Mouse (Mus musculus) heart, adult 8-10 months (tissue): Measurements from ENCODE around the gene Gbp7. TPM values are rescaled to one million over a fixed set of nuclear protein-coding genes. Genes with fewer than 3 reads are reported as not detected.
A peak's percentile ranks its signal among the peaks of the same experiment; 100 is the strongest.
"Not testable (repeated sequence)": the region's sequence is repeated elsewhere in the genome, so short reads cannot be mapped to it uniquely, and the experiment has no call there.

Source experiments
- DNase-seq: peaks from one replicate; pipeline ENCODE4 v3.0.0; 2022; ENCODE audit warnings: low spot score
- total RNA-seq, 4 experiments: library from RNA; stranded (reverse); gene quantifications; 2 replicates each; pipeline ENCODE4 v1.2.4; 2022

Gbp7 gene
- total RNA-seq, 4 experiments from 2014 or later: 6.2 to 8.1 (median 7.3) TPM

- peak; percentile 84 for DNase-seq
Measured at GRCm38 (mm10) chr3:142560296-142560948, 30.3 kb downstream of the Gbp7 start.

DNA sequence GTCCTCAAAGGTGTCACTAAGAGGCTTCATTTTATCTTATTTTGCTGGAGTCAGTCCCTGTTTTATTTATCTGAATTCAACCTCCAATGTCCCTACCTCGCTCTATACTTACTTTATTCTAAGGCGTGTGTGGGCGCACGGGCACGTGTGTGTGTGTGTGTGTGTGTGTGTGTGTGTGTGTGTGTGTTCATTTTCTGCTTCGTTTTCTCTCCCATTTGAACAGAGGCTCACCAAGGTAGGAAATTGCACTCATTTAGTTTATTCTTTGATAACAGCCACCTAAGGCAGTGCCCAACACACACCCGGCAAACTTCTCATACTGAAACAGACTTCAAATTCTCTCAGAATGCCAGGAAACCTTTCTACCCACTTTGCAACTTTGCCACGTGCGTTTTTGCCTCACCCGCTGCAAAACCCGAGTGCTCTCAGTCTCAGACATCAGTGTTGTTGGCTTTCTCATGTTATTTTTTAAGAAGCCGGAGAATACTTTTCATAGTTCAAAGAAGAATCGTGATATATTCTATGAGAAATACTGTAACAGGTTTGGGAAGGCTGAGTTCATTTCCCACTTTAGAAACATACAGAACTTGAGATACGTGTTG lies 31.0 kb downstream of the Gbp7 start:
- DNase-seq: no peak

DNA sequence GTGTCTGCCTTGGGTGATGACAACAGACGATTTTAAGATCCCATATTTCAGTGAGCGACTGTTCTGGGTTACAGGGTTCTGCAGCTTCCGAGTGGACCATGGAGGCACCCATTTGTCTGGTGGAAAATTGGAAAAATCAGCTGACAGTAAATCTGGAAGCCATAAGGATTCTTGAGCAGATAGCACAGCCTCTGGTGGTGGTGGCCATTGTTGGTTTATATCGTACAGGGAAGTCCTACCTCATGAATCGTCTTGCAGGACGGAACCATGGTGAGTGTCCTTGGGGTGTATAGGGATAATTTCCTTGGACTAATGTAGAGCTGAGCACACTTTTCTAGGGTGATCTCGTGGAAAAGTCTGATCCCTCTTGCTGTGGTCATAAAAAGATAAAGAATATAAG lies 31.5 kb downstream of the Gbp7 start:
- DNase-seq: no peak

- not testable (repeated sequence) for DNase-seq
Measured at GRCm38 (mm10) chr3:142567490-142567889, 37.3 kb downstream of the Gbp7 start.

- no peak for DNase-seq
Measured at GRCm38 (mm10) chr3:142570738-142571137, 40.6 kb downstream of the Gbp7 start.

GRCm38 (mm10) chr3:142577108-142577507 lies 47.0 kb downstream of the Gbp7 start:
- no peak for DNase-seq

GRCm38 (mm10) chr3:142578342-142578741 lies 48.2 kb downstream of the Gbp7 start:
- DNase-seq: no peak

DNA sequence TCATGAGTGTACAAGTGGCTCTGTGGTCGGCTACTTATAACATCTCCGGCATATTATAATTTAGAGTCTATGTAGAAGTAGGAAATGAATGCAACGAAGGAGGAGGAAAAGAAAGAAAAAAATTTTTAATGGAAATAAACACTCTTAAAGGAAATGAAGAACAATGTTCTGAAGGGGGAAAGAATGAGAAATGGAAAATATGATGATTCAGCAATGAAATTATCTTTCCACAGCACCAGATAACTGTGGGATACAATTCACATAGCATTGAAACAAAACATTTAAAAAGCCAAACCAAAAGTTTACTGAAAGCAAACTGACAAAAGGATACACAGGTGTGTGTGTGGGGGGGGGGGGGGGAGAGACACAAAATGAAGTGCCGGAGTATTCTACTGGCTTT lies 52.9 kb downstream of the Gbp7 start:
- DNase-seq: no peak

GRCm38 (mm10) chr3:142587386-142587785 lies 57.2 kb downstream of the Gbp7 start:
- peak; percentile 22 for DNase-seq

DNA sequence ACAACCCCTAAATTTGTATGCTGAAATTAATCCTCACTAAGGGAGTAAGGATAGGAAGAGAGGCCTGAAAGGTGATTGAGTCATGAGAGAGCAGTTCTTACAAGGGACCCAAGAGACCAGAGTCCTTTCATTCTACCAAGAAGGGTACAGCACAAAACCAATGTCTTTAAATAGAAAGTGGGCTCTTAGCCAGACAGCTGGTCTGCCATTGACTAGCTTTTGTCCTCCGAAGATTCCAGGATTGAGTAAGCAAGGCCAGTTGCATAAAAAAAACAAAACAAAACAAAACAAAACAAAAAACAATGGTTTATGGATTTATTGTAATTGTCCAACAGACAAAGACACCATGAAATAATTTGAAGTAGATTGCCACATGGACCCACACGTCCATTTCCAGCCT lies 58.7 kb downstream of the Gbp7 start:
- peak; percentile 27 for DNase-seq

DNA sequence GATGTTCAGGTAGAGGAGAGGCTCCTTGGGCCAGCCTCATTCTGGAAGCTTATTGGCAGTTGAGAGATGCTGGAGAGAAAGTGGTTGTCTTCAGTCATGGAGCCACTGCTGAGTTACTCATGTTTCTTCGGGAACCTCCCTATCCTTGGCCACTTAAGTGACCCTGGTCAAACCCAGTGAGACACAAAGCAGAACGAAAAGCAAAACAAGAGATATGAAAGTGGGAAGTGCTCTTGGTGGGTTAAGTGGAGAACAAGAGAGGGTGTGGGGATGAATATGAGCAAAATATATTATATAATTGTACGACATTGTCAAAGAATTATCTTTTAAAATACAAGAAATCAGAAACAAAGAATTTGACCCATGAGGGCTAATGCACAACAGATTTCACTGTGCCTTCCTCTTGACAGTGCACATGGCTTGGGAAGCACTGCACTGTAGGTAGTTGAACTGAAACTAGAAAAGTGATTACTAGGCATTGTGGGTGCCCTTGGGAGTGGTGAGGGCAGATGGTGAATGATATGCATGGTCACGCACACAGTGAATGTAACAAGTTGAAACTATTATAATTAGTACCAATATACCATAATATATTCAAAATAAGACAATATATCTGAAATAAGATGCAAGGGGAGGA lies 60.4 kb downstream of the Gbp7 start:
- DNase-seq: no peak

- DNase-seq: no peak
Measured at GRCm38 (mm10) chr3:142594547-142594946, 64.4 kb downstream of the Gbp7 start, which contains the start of gene Gbp2b. Gene Gbp2b (plus strand): TSS chr3:142594847.

DNA sequence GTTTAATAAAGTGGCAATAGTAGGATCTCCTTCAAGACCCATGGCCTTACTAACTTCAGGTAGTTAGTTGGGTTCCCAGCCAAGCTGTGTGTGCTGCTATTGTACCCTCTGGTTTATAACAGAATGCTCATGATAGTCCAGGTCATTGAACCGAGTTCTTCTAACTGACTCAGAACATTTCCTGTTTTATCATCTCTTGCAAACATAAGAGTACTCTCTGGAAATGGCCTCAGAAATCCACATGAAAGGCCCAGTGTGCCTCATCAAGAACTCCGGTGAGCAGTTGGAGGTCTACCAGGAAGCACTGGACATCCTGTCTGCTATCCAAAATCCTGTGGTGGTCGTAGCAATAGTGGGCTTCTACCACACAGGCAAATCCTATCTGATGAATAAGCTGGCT lies 67.8 kb downstream of the Gbp7 start:
- DNase-seq: no peak

Other genes starting within 250 kb of the Gbp7 start
- 100 to 1,000 TPM; 698 to 745 (median 734) TPM for gene Pdlim5, start 134.6 kb upstream of the Gbp7 start, total RNA-seq
- 1 to 10 TPM; 6.6 to 8.4 (median 7.6) TPM for gene Gbp5, start 36.4 kb upstream of the Gbp7 start, total RNA-seq
- 10 to 100 TPM in 1 of 4 experiments, 1 to 10 TPM in 3; 8.1 to 10.6 (median 8.9) TPM for gene Gbp3, start 29.7 kb downstream of the Gbp7 start, total RNA-seq
- gene Gbp2b, start 64.5 kb downstream of the Gbp7 start, total RNA-seq: under 1 TPM in 2 of 4 experiments, not detected in 2; 0.19 to 0.52 TPM
- 10 to 100 TPM; 10.2 to 12.4 (median 11.5) TPM for gene Gbp2, start 90.3 kb downstream of the Gbp7 start, total RNA-seq
- 10 to 100 TPM; 40.0 to 42.6 (median 41.4) TPM for gene Kyat3, start 170.7 kb downstream of the Gbp7 start, total RNA-seq
- 10 to 100 TPM; 17.8 to 20.6 (median 19.2) TPM for gene Gtf2b, start 234.7 kb downstream of the Gbp7 start, total RNA-seq